Mouse (Mus musculus): ENCODE results near the gene Nop56.

- TF ChIP-seq CTCF (IDR thresholded peaks at IDR 0.05; ENCODE audit: low read depth, low read length) = no peak
- no peak for TF ChIP-seq POLR2A (IDR thresholded peaks at IDR 0.05; ENCODE audit: extremely low read depth, insufficient read depth, low read length)
Measured at GRCm38 (mm10) chr2:130296134-130296745, 22.0 kb downstream of the Nop56 start.
